Mouse (Mus musculus) heart, adult 2 months (tissue): ENCODE data around the gene Rpn2. TPM values are rescaled to one million over a fixed set of nuclear protein-coding genes. Genes with fewer than 3 reads are reported as not detected.

Experiments used
- DNase-seq, 2 experiments: peaks; one replicate each; pipeline ENCODE4 v3.0.0; 2021
- H3K27ac ChIP-seq: fragments of 200-600 bp; 2 replicates; pipeline ENCODE4 v1.8.1; 2022
- H3K27me3 ChIP-seq: fragments of 200-500 bp; 2 replicates; pipeline ENCODE4 v1.6.1; 2012; ENCODE audit warnings: mild to moderate bottlenecking, low read length, inconsistent platforms, mixed read lengths; ENCODE audit not compliant: control insufficient read depth, insufficient read depth
- H3K36me3 ChIP-seq: fragments of 200-500 bp; 2 replicates; pipeline ENCODE4 v1.6.1; 2012; ENCODE audit warnings: low read length, inconsistent platforms; ENCODE audit not compliant: control insufficient read depth, insufficient read depth
- H3K4me1 ChIP-seq: fragments of 200-500 bp; 2 replicates; pipeline ENCODE4 v1.6.1; 2011; ENCODE audit warnings: low read length; ENCODE audit not compliant: control insufficient read depth, insufficient read depth
- H3K4me3 ChIP-seq: fragments of 200-600 bp; 2 replicates; pipeline ENCODE4 v1.8.1; 2022
- H3K79me2 ChIP-seq: fragments of 200-500 bp; replicated peaks from 2 replicates; pipeline ENCODE4 v1.6.1; 2012; ENCODE audit warnings: mild to moderate bottlenecking, inconsistent platforms, low read length, moderate library complexity, mixed read lengths; ENCODE audit not compliant: control insufficient read depth, insufficient read depth
- H3K9ac ChIP-seq: fragments of 200-500 bp; 2 replicates; pipeline ENCODE4 v1.6.1; 2012; ENCODE audit warnings: low read depth, mild to moderate bottlenecking, control low read depth, inconsistent platforms, low read length, mixed read lengths
- CTCF ChIP-seq: fragments of 200-600 bp; IDR thresholded peaks from 2 replicates; pipeline ENCODE4 v1.8.1; 2022; ENCODE audit warnings: antibody characterized with exemption, mild to moderate bottlenecking, moderate library complexity
- EP300 ChIP-seq: fragments of 200-500 bp; IDR thresholded peaks from 2 replicates; pipeline ENCODE4 v1.6.1; 2011; ENCODE audit warnings: low read depth, low read length, control low read depth; ENCODE audit not compliant: insufficient read depth
- POLR2A ChIP-seq: fragments of 200-500 bp; IDR thresholded peaks from 2 replicates; pipeline ENCODE4 v1.6.1; 2011; ENCODE audit warnings: mild to moderate bottlenecking, low read depth, low read length, control low read depth; ENCODE audit not compliant: insufficient read depth
- WGBS: fragments of 180-500 bp; shearing (Covaris S2); methylation state at CpG from one replicate; pipeline ENCODE4 v1.1.7; 2018; 5-methylcytosine and 5-hydroxymethylcytosine counted together
- intact Hi-C: fragments of 180-260 bp; cut with DNase I; formaldehyde crosslinking; loops from one replicate; pipeline ENCODE4 v1.15.1; 2025
- polyA plus RNA-seq: library from polyadenylated mRNA; depleted of rRNA; stranded (reverse); fragments of >200 nt; gene quantifications from 2 replicates; pipeline ENCODE4 v1.2.3, GENCODE M21; 2012
- total RNA-seq, 2 experiments: library from RNA; stranded (reverse); gene quantifications; 2 replicates each; pipeline ENCODE4 v1.2.3; 2021

Rpn2 gene
- total and polyA plus RNA-seq, 3 experiments = 95.1 to 102 (median 97.5) TPM

GRCm38 (mm10) chr2:157347361-157348159 lies 68.7 kb downstream of the Rpn2 start, which contains the start of gene Ghrh:
TSS of gene Ghrh (minus strand) at chr2:157347506.
- H3K79me2 ChIP-seq = no peaks in the 10 kb centered on the region
- H3K36me3 ChIP-seq = no peaks in the 10 kb centered on the region
- DNase-seq = peak; percentile 15 to 40
- TF ChIP-seq CTCF = no peak
- TF ChIP-seq EP300 = no peak
- TF ChIP-seq POLR2A = no peak
- H3K27ac ChIP-seq = peak within 1 kb of the TSS; percentile 20; the same call in 1 of the 2 replicates
- intact Hi-C loops = no loop called here
- 53% methylated on average over 26 of the region's 26 CpGs for WGBS
- H3K4me3 ChIP-seq = no peak within 1 kb of the TSS
- no peaks in the 10 kb centered on the region for H3K4me1 ChIP-seq
- no peaks in the 10 kb centered on the region for H3K27me3 ChIP-seq
- no peak within 1 kb of the TSS for H3K9ac ChIP-seq

GRCm38 (mm10) chr2:157349121-157349778 lies 70.4 kb downstream of the Rpn2 start:
- no peak overlapping the region for H3K27ac ChIP-seq
- intact Hi-C loops = no loop called here
- 63% methylated on average over 12 of the region's 12 CpGs for WGBS

GRCm38 (mm10) chr2:157353183-157353582 lies 74.4 kb downstream of the Rpn2 start:
- Histone ChIP-seq H3K27ac (no peak overlapping the region), H3K9ac (no peak overlapping the region), H3K27me3 (no peaks in the 10 kb centered on the region), H3K79me2 (no peaks in the 10 kb centered on the region), H3K36me3 (no peaks in the 10 kb centered on the region), H3K4me1 (no peaks in the 10 kb centered on the region), H3K4me3 (no peak overlapping the region)
- 67% methylated on average over 4 of the region's 4 CpGs for WGBS
- DNase-seq = no peak
- TF ChIP-seq EP300 (no peak), CTCF (no peak), POLR2A (no peak)
- intact Hi-C loops = no loop called here

More at GRCm38 (mm10) chr2:157349121-157349778, 70.4 kb downstream of the Rpn2 start:
- no peak for DNase-seq
- TF ChIP-seq EP300 (no peak), CTCF (no peak)
- H3K9ac ChIP-seq = no peak overlapping the region
- no peaks in the 10 kb centered on the region for H3K36me3 ChIP-seq
- no peaks in the 10 kb centered on the region for H3K4me1 ChIP-seq
- no peaks in the 10 kb centered on the region for H3K27me3 ChIP-seq
- no peaks in the 10 kb centered on the region for H3K79me2 ChIP-seq
- no peak overlapping the region for H3K4me3 ChIP-seq

- intact Hi-C loops = no loop called here
- H3K27ac ChIP-seq = no peak overlapping the region
- no peaks in the 10 kb centered on the region for H3K27me3 ChIP-seq
- no peaks in the 10 kb centered on the region for H3K79me2 ChIP-seq
- no peak for TF ChIP-seq CTCF
- TF ChIP-seq EP300 = no peak
- TF ChIP-seq POLR2A = no peak
- 65% methylated on average over 3 of the region's 3 CpGs for WGBS
- no peaks in the 10 kb centered on the region for H3K36me3 ChIP-seq
- DNase-seq = no peak
- no peak overlapping the region for H3K4me3 ChIP-seq
- H3K9ac ChIP-seq = no peak overlapping the region
- no peaks in the 10 kb centered on the region for H3K4me1 ChIP-seq
Observed at GRCm38 (mm10) chr2:157354106-157354505, 75.3 kb downstream of the Rpn2 start.

- no peak for DNase-seq
- Histone ChIP-seq H3K9ac (no peak overlapping the region), H3K27me3 (no peaks in the 10 kb centered on the region), H3K79me2 (no peaks in the 10 kb centered on the region), H3K27ac (no peak overlapping the region), H3K36me3 (no peaks in the 10 kb centered on the region), H3K4me3 (no peak overlapping the region), H3K4me1 (no peaks in the 10 kb centered on the region)
- WGBS = 77% methylated on average over 5 of the region's 5 CpGs
- no peak for TF ChIP-seq POLR2A
- no peak for TF ChIP-seq CTCF
- TF ChIP-seq EP300 = no peak
- intact Hi-C loops = no loop called here
Observed at GRCm38 (mm10) chr2:157360028-157360427, 81.2 kb downstream of the Rpn2 start.

- no peaks in the 10 kb centered on the region for H3K27me3 ChIP-seq
- 69% methylated on average over 3 of the region's 3 CpGs for WGBS
- 0 out of 2 replicates have a peak, but pooled peaks cover 2% of the 10 kb centered on the region for H3K36me3 ChIP-seq
- no peak overlapping the region for H3K9ac ChIP-seq
- intact Hi-C loops = no loop called here
- TF ChIP-seq CTCF = no peak
- no peak for TF ChIP-seq EP300
- TF ChIP-seq POLR2A = no peak
- H3K4me1 ChIP-seq = 0 out of 2 replicates have a peak, but pooled peaks cover 1% of the 10 kb centered on the region
- H3K27ac ChIP-seq = no peak overlapping the region
- H3K4me3 ChIP-seq = no peak overlapping the region
- no peaks in the 10 kb centered on the region for H3K79me2 ChIP-seq
- no peak for DNase-seq
Observed at GRCm38 (mm10) chr2:157363031-157363430, 84.2 kb downstream of the Rpn2 start.
